Mouse (Mus musculus) testis, adult 2 months (tissue): ENCODE data around the gene Cbr4.

Experiments used
- CTCF ChIP-seq: fragments of 200-500 bp; IDR thresholded peaks from 2 replicates; pipeline ENCODE4 v1.5.1; 2012; ENCODE audit warnings: low read depth, mild to moderate bottlenecking, inconsistent platforms, low read length, moderate library complexity; ENCODE audit not compliant: control insufficient read depth, insufficient read depth, insufficient replicate concordance
- POLR2A ChIP-seq: fragments of 200-500 bp; IDR thresholded peaks from 2 replicates; pipeline ENCODE4 v1.6.1; 2012; ENCODE audit warnings: low read depth, mild to moderate bottlenecking, inconsistent platforms, low read length, moderate library complexity; ENCODE audit not compliant: control insufficient read depth

GRCm38 (mm10) chr8:61552755-61553402 lies 65.3 kb downstream of the Cbr4 start:
- TF ChIP-seq CTCF (no peak), POLR2A (no peak)
